Mouse (Mus musculus): ENCODE data around the gene Agpat1.

- no peak for TF ChIP-seq CTCF (IDR thresholded peaks at IDR 0.05; ENCODE audit: control insufficient read depth, insufficient read depth, insufficient replicate concordance, low read depth, low read length)
- TF ChIP-seq POLR2A (IDR thresholded peaks at IDR 0.05; ENCODE audit: control insufficient read depth, low read depth, low read length), result no peak
Observed at GRCm38 (mm10) chr17:34643379-34643778, 39.3 kb downstream of the Agpat1 start.
